Mouse (Mus musculus) E14TG2a.4 (cell line): ENCODE data around the gene Smad6.
A peak's percentile ranks its signal among the peaks of the same experiment; 100 is the strongest.

Experiments used
- H3K27me3 ChIP-seq: 2 replicates; pipeline ENCODE4 v1.6.1; 2014; ENCODE audit warnings: low read length, control low read depth; ENCODE audit not compliant: insufficient read depth
- H3K36me3 ChIP-seq: 2 replicates; pipeline ENCODE4 v1.6.1; 2014; ENCODE audit warnings: low read length, control low read depth; ENCODE audit not compliant: insufficient read depth
- H3K4me1 ChIP-seq: replicated peaks from 2 replicates; pipeline ENCODE4 v1.6.1; 2014; ENCODE audit warnings: low read depth, low read length, control low read depth
- H3K4me3 ChIP-seq: replicated peaks from 2 replicates; pipeline ENCODE4 v1.5.1; 2014; ENCODE audit warnings: mild to moderate bottlenecking, low read length
- H3K9me3 ChIP-seq: 2 replicates; pipeline ENCODE4 v1.6.1; 2014; ENCODE audit warnings: low read length, control low read depth
- CTCF ChIP-seq: conservative IDR thresholded peaks from 2 replicates; pipeline ENCODE4 v1.5.1; 2014; ENCODE audit warnings: low read length
- NANOG ChIP-seq: IDR thresholded peaks from 2 replicates; pipeline ENCODE4 v1.6.1; 2014; ENCODE audit warnings: borderline replicate concordance, low read length, mixed read lengths
- POU5F1 ChIP-seq: IDR thresholded peaks from 2 replicates; pipeline ENCODE4 v1.6.1; 2014; ENCODE audit warnings: low read length, borderline replicate concordance

Gene Smad6

GRCm38 (mm10) chr9:63957647-63958185 is 64.1 kb downstream of the Smad6 start:
- Histone ChIP-seq H3K4me3 (no peak overlapping the region; the same call in 1 of the 2 replicates), H3K36me3 (peaks cover 5% of the 10 kb centered on the region; the same call in 1 of the 2 replicates), H3K9me3 (no peaks in the 10 kb centered on the region), H3K27me3 (no peaks in the 10 kb centered on the region), H3K4me1 (peaks cover 79% of the 10 kb centered on the region)
- TF ChIP-seq NANOG (no peak), CTCF (no peak), POU5F1 (no peak)

- no peak for TF ChIP-seq POU5F1
- peak; percentile 96 for TF ChIP-seq CTCF
- no peak for TF ChIP-seq NANOG
- Histone ChIP-seq H3K4me1 (peaks cover 74% of the 10 kb centered on the region), H3K9me3 (no peaks in the 10 kb centered on the region), H3K36me3 (peaks cover 16% of the 10 kb centered on the region; the same call in 1 of the 2 replicates), H3K27me3 (no peaks in the 10 kb centered on the region), H3K4me3 (no peak overlapping the region)
Observed at GRCm38 (mm10) chr9:63956052-63956451, 65.8 kb downstream of the Smad6 start.

GRCm38 (mm10) chr9:63953691-63954090 is 68.2 kb downstream of the Smad6 start:
- Histone ChIP-seq H3K4me1 (peaks cover 62% of the 10 kb centered on the region), H3K4me3 (peak overlapping the region; percentile 76), H3K36me3 (peaks cover 16% of the 10 kb centered on the region; the same call in 1 of the 2 replicates), H3K27me3 (no peaks in the 10 kb centered on the region), H3K9me3 (no peaks in the 10 kb centered on the region)
- TF ChIP-seq POU5F1 (no peak), CTCF (no peak), NANOG (no peak)

GRCm38 (mm10) chr9:63952591-63952990 is 69.3 kb downstream of the Smad6 start:
- TF ChIP-seq POU5F1 (no peak), NANOG (no peak), CTCF (no peak)
- Histone ChIP-seq H3K9me3 (no peaks in the 10 kb centered on the region), H3K36me3 (peaks cover 16% of the 10 kb centered on the region; the same call in 1 of the 2 replicates), H3K4me1 (peaks cover 51% of the 10 kb centered on the region), H3K27me3 (no peaks in the 10 kb centered on the region), H3K4me3 (no peak overlapping the region)

GRCm38 (mm10) chr9:63950357-63950756 is 71.5 kb downstream of the Smad6 start:
- Histone ChIP-seq H3K9me3 (no peaks in the 10 kb centered on the region), H3K36me3 (peaks cover 16% of the 10 kb centered on the region; the same call in 1 of the 2 replicates), H3K4me3 (no peak overlapping the region), H3K27me3 (no peaks in the 10 kb centered on the region), H3K4me1 (peaks cover 40% of the 10 kb centered on the region)
- TF ChIP-seq CTCF (no peak), POU5F1 (no peak), NANOG (no peak)

- Histone ChIP-seq H3K36me3 (peaks cover 16% of the 10 kb centered on the region; the same call in 1 of the 2 replicates), H3K27me3 (peaks cover 4% of the 10 kb centered on the region; the same call in 1 of the 2 replicates), H3K9me3 (no peaks in the 10 kb centered on the region), H3K4me3 (no peak overlapping the region), H3K4me1 (peaks cover 36% of the 10 kb centered on the region)
- TF ChIP-seq POU5F1 (no peak), NANOG (no peak), CTCF (no peak)
Observed at GRCm38 (mm10) chr9:63949393-63949792, 72.5 kb downstream of the Smad6 start.

GRCm38 (mm10) chr9:63942608-63942982 is 79.3 kb downstream of the Smad6 start:
- no peak for TF ChIP-seq CTCF
- TF ChIP-seq POU5F1: no peak
- TF ChIP-seq NANOG: no peak
- no peaks in the 10 kb centered on the region for H3K36me3 ChIP-seq
- no peaks in the 10 kb centered on the region for H3K9me3 ChIP-seq
- peaks cover under 1% of the 10 kb centered on the region; the same call in 1 of the 2 replicates for H3K4me1 ChIP-seq
- no peak overlapping the region for H3K4me3 ChIP-seq
- peaks cover 7% of the 10 kb centered on the region; the same call in 1 of the 2 replicates for H3K27me3 ChIP-seq

- no peak overlapping the region for H3K4me3 ChIP-seq
Observed at GRCm38 (mm10) chr9:63941747-63942607, 79.9 kb downstream of the Smad6 start.

More at GRCm38 (mm10) chr9:63941747-63942607, 79.9 kb downstream of the Smad6 start:
- H3K4me1 ChIP-seq: peaks cover 6% of the 10 kb centered on the region
- no peaks in the 10 kb centered on the region for H3K36me3 ChIP-seq
- TF ChIP-seq NANOG (no peak), POU5F1 (no peak), CTCF (no peak)
- H3K9me3 ChIP-seq: no peaks in the 10 kb centered on the region
- peaks cover 11% of the 10 kb centered on the region; the same call in 1 of the 2 replicates for H3K27me3 ChIP-seq
